Mouse (Mus musculus) forebrain, embryonic 12.5 days (tissue): Measurements from ENCODE around the gene Nhej1. TPM values are rescaled to one million over a fixed set of nuclear protein-coding genes. Genes with fewer than 3 reads are reported as not detected.

Experiments used
- ATAC-seq: fragments of 200-750 bp; cut with Nextera tagmentation; 2 replicates; pipeline ENCODE4 v1.8.0; 2017; ENCODE audit warnings: moderate TSS enrichment; ENCODE audit not compliant: low FRiP score
- H3K27ac ChIP-seq: fragments of 300-500 bp; sonication (generic); 2 replicates; pipeline ENCODE4 v1.5.1; 2016; ENCODE audit warnings: mild to moderate bottlenecking
- H3K27me3 ChIP-seq: fragments of 300-500 bp; sonication (generic); 2 replicates; pipeline ENCODE4 v1.6.1; 2016; ENCODE audit warnings: mild to moderate bottlenecking
- H3K36me3 ChIP-seq: fragments of 300-500 bp; sonication (generic); replicated peaks from 2 replicates; pipeline ENCODE4 v1.6.1; 2016; ENCODE audit warnings: mild to moderate bottlenecking
- H3K4me1 ChIP-seq: fragments of 300-500 bp; sonication (generic); 2 replicates; pipeline ENCODE4 v1.6.1; 2016
- H3K4me2 ChIP-seq: fragments of 300-500 bp; sonication (generic); 2 replicates; pipeline ENCODE4 v1.6.1; 2016; ENCODE audit warnings: mild to moderate bottlenecking, moderate library complexity
- H3K4me3 ChIP-seq: fragments of 300-500 bp; sonication (generic); replicated peaks from 2 replicates; pipeline ENCODE4 v1.5.1; 2016; ENCODE audit warnings: mild to moderate bottlenecking
- H3K9ac ChIP-seq: fragments of 300-500 bp; sonication (generic); 2 replicates; pipeline ENCODE4 v1.6.1; 2016; ENCODE audit warnings: mild to moderate bottlenecking
- H3K9me3 ChIP-seq: fragments of 300-500 bp; sonication (generic); 2 replicates; pipeline ENCODE4 v1.6.1; 2016
- WGBS: fragments of 180-500 bp; shearing (Covaris S2); methylation state at CpG from one replicate; pipeline ENCODE4 v1.1.7; 2016; 5-methylcytosine and 5-hydroxymethylcytosine counted together
- polyA plus RNA-seq: library from polyadenylated mRNA; unstranded; fragments of >200 nt; fragmentation: Nextera tagmentation; extraction: Ambion mirVana; gene quantifications from 2 replicates; pipeline ENCODE4 v1.2.1, GENCODE M21; 2016

The Nhej1 gene
- polyA plus RNA-seq, 1 experiment from 2014 or later, result 10.1 TPM

GRCm38 (mm10) chr1:74962853-74963227 is 162.2 kb downstream of the Nhej1 start:
- Histone ChIP-seq H3K4me1 (peaks cover 6% of the 10 kb centered on the region; the same call in 1 of the 2 replicates), H3K9me3 (no peaks in the 10 kb centered on the region), H3K36me3 (no peaks in the 10 kb centered on the region), H3K27me3 (peaks cover 19% of the 10 kb centered on the region), H3K27ac (no peak overlapping the region), H3K4me2 (no peak overlapping the region), H3K4me3 (no peak overlapping the region), H3K9ac (no peak overlapping the region)
- 87% methylated on average over 5 of the region's 5 CpGs for WGBS
- no peak for ATAC-seq

GRCm38 (mm10) chr1:74962126-74962852 is 162.7 kb downstream of the Nhej1 start:
- H3K9me3 ChIP-seq, result no peaks in the 10 kb centered on the region
- no peak overlapping the region for H3K4me3 ChIP-seq
- no peak for ATAC-seq
- H3K27me3 ChIP-seq, result peaks cover 25% of the 10 kb centered on the region
- no peaks in the 10 kb centered on the region for H3K36me3 ChIP-seq
- no peak overlapping the region for H3K27ac ChIP-seq
- 83% methylated on average over 5 of the region's 5 CpGs for WGBS
- no peak overlapping the region for H3K9ac ChIP-seq
- peaks cover 6% of the 10 kb centered on the region; the same call in 1 of the 2 replicates for H3K4me1 ChIP-seq
- no peak overlapping the region for H3K4me2 ChIP-seq

- H3K9me3 ChIP-seq, result no peaks in the 10 kb centered on the region
- no peak overlapping the region for H3K4me3 ChIP-seq
- 90% methylated on average over 7 of the region's 7 CpGs for WGBS
- no peak overlapping the region for H3K27ac ChIP-seq
- ATAC-seq, result no peak
- peaks cover 28% of the 10 kb centered on the region for H3K27me3 ChIP-seq
- no peak overlapping the region for H3K9ac ChIP-seq
- H3K36me3 ChIP-seq, result no peaks in the 10 kb centered on the region
- H3K4me2 ChIP-seq, result no peak overlapping the region
- peaks cover 6% of the 10 kb centered on the region; the same call in 1 of the 2 replicates for H3K4me1 ChIP-seq
These were observed 163.3 kb downstream of the Nhej1 start for GRCm38 (mm10) chr1:74961722-74962121.

- Histone ChIP-seq H3K4me2 (no peak overlapping the region), H3K4me3 (no peak overlapping the region), H3K9ac (no peak overlapping the region), H3K9me3 (no peaks in the 10 kb centered on the region), H3K4me1 (peaks cover 5% of the 10 kb centered on the region; the same call in 1 of the 2 replicates), H3K36me3 (no peaks in the 10 kb centered on the region), H3K27me3 (peaks cover 40% of the 10 kb centered on the region), H3K27ac (no peak overlapping the region)
- 92% methylated on average over 7 of the region's 7 CpGs for WGBS
- no peak for ATAC-seq
These were observed 164.9 kb downstream of the Nhej1 start for GRCm38 (mm10) chr1:74960059-74960458.

GRCm38 (mm10) chr1:74951556-74952210 is 173.3 kb downstream of the Nhej1 start, which contains the start of gene Ihh:
Gene Ihh (minus strand): TSS chr1:74951672.
- ATAC-seq, result no peak
- H3K4me2 ChIP-seq, result peak within 1 kb of the TSS; percentile 58

GRCm38 (mm10) chr1:74950576-74951490 is 174.2 kb downstream of the Nhej1 start:
- 2% methylated on average over 82 of the region's 84 CpGs for WGBS
- H3K4me3 ChIP-seq, result peak overlapping the region; percentile 38
- peaks cover 32% of the 10 kb centered on the region for H3K4me1 ChIP-seq
- no peak overlapping the region for H3K27ac ChIP-seq
- no peak for ATAC-seq
- H3K4me2 ChIP-seq, result peak overlapping the region; percentile 58
- peak overlapping the region; percentile 36; the same call in 1 of the 2 replicates for H3K9ac ChIP-seq
- no peaks in the 10 kb centered on the region for H3K36me3 ChIP-seq
- H3K9me3 ChIP-seq, result no peaks in the 10 kb centered on the region
- H3K27me3 ChIP-seq, result peaks cover 96% of the 10 kb centered on the region

More at GRCm38 (mm10) chr1:74951556-74952210, 173.3 kb downstream of the Nhej1 start, which contains the start of gene Ihh:
- H3K4me1 ChIP-seq, result peaks cover 32% of the 10 kb centered on the region
- H3K27me3 ChIP-seq, result peaks cover 94% of the 10 kb centered on the region
- 2% methylated on average over 52 of the region's 55 CpGs for WGBS
- no peaks in the 10 kb centered on the region for H3K36me3 ChIP-seq
- H3K9me3 ChIP-seq, result no peaks in the 10 kb centered on the region
- peak within 1 kb of the TSS; percentile 36; the same call in 1 of the 2 replicates for H3K9ac ChIP-seq
- no peak within 1 kb of the TSS for H3K27ac ChIP-seq
- peak within 1 kb of the TSS; percentile 38 for H3K4me3 ChIP-seq

- H3K9ac ChIP-seq, result no peak overlapping the region
- 3% methylated on average over 16 of the region's 16 CpGs for WGBS
- ATAC-seq, result no peak
- no peaks in the 10 kb centered on the region for H3K9me3 ChIP-seq
- no peaks in the 10 kb centered on the region for H3K36me3 ChIP-seq
- H3K27me3 ChIP-seq, result peaks cover 99% of the 10 kb centered on the region
- H3K4me3 ChIP-seq, result peak overlapping the region; percentile 38
- no peak overlapping the region for H3K4me2 ChIP-seq
- peaks cover 32% of the 10 kb centered on the region for H3K4me1 ChIP-seq
- H3K27ac ChIP-seq, result no peak overlapping the region
These were observed 174.9 kb downstream of the Nhej1 start for GRCm38 (mm10) chr1:74950066-74950465.

- H3K9ac ChIP-seq, result no peak overlapping the region
- no peak overlapping the region for H3K27ac ChIP-seq
- H3K4me3 ChIP-seq, result no peak overlapping the region
- H3K27me3 ChIP-seq, result peaks cover 99% of the 10 kb centered on the region
- 4% methylated on average over 24 of the region's 24 CpGs for whole genome bisulfite sequencing
- ATAC-seq, result no peak
- no peaks in the 10 kb centered on the region for H3K9me3 ChIP-seq
- H3K36me3 ChIP-seq, result no peaks in the 10 kb centered on the region
- H3K4me1 ChIP-seq, result peaks cover 32% of the 10 kb centered on the region
- H3K4me2 ChIP-seq, result no peak overlapping the region
These were observed 175.3 kb downstream of the Nhej1 start for GRCm38 (mm10) chr1:74949666-74950050.

- Histone ChIP-seq H3K36me3 (no peaks in the 10 kb centered on the region), H3K4me1 (peaks cover 32% of the 10 kb centered on the region), H3K27ac (no peak overlapping the region), H3K9me3 (no peaks in the 10 kb centered on the region), H3K4me3 (0 out of 2 replicates have a peak overlapping the region, but pooled peaks have one; percentile 35), H3K4me2 (peak overlapping the region; percentile 58), H3K27me3 (peaks cover 100% of the 10 kb centered on the region), H3K9ac (no peak overlapping the region)
- peak; percentile 65 for ATAC-seq
- 3% methylated on average over 20 of the region's 20 CpGs for WGBS
These were observed 176.0 kb downstream of the Nhej1 start for GRCm38 (mm10) chr1:74948784-74949665.

- WGBS, result under 1% methylated on average over 41 of the region's 41 CpGs
- ATAC-seq, result peak; percentile 24
- H3K27me3 ChIP-seq, result peaks cover 100% of the 10 kb centered on the region
- no peaks in the 10 kb centered on the region for H3K9me3 ChIP-seq
- no peaks in the 10 kb centered on the region for H3K36me3 ChIP-seq
- H3K4me2 ChIP-seq, result peak overlapping the region; percentile 58
- peak overlapping the region; percentile 45; the same call in 1 of the 2 replicates for H3K9ac ChIP-seq
- H3K27ac ChIP-seq, result no peak overlapping the region
- H3K4me1 ChIP-seq, result peaks cover 32% of the 10 kb centered on the region
- peak overlapping the region; percentile 35 for H3K4me3 ChIP-seq
These were observed 176.9 kb downstream of the Nhej1 start for GRCm38 (mm10) chr1:74947986-74948670.
